Mouse (Mus musculus): ENCODE data around the gene H60b.
"Not testable (repeated sequence)": the region's sequence is repeated elsewhere in the genome, so short reads cannot be mapped to it uniquely, and the experiment has no call there.

DNA sequence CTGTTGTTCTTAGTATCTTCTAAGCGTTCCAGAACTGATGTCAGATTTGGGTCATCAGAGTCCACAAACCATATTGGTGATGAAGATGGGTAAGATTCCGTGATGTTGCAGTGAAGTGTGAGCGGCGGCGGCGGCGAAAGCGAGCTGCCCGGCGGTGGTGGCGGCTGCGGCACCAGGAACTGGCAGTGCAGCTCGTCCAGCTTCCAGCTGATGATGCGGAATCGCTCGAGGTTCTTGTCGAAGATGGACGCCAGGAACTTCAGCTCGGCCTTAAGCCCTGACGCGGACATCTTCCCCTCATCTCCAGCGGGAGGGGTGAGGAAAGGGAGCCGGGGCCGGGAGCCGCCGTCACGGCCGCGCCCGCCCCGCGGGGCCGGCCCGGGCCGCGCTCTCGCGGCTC lies 4.3 kb upstream of the H60b start:
- not testable (repeated sequence) for TF ChIP-seq CTCF (IDR thresholded peaks at IDR 0.05; ENCODE audit: low read depth); EP300 (optimal IDR thresholded peaks at IDR 0.05)
